Mouse (Mus musculus) granulocyte monocyte progenitor cell, adult 5-6 weeks (primary cell): ENCODE results near the gene Icosl. TPM values are rescaled to one million over a fixed set of nuclear protein-coding genes. Genes with fewer than 3 reads are reported as not detected.
"Not testable (repeated sequence)": the region's sequence is repeated elsewhere in the genome, so short reads cannot be mapped to it uniquely, and the experiment has no call there.

ENCODE experiments used
- ATAC-seq: replicated peaks from 2 replicates; pipeline ENCODE4 v1.8.0; 2016; ENCODE audit warnings: mild to moderate bottlenecking, moderate TSS enrichment, inconsistent platforms; ENCODE audit not compliant: poor library complexity, severe bottlenecking
- total RNA-seq, 2 experiments: library from RNA; stranded (forward) in 1 of 2; stranded (reverse) in 1 of 2; fragments of 200-712, 200-1000 nt in 1 of 2; fragments of >200 nt in 1 of 2; fragmentation: Nextera tagmentation in 1 of 2; gene quantifications; 2 replicates each; pipeline ENCODE4 v1.2.3; 2014 to 2017

Icosl gene
- total RNA-seq, 2 experiments from 2014 or later, result 0.57 to 7.4 TPM

DNA sequence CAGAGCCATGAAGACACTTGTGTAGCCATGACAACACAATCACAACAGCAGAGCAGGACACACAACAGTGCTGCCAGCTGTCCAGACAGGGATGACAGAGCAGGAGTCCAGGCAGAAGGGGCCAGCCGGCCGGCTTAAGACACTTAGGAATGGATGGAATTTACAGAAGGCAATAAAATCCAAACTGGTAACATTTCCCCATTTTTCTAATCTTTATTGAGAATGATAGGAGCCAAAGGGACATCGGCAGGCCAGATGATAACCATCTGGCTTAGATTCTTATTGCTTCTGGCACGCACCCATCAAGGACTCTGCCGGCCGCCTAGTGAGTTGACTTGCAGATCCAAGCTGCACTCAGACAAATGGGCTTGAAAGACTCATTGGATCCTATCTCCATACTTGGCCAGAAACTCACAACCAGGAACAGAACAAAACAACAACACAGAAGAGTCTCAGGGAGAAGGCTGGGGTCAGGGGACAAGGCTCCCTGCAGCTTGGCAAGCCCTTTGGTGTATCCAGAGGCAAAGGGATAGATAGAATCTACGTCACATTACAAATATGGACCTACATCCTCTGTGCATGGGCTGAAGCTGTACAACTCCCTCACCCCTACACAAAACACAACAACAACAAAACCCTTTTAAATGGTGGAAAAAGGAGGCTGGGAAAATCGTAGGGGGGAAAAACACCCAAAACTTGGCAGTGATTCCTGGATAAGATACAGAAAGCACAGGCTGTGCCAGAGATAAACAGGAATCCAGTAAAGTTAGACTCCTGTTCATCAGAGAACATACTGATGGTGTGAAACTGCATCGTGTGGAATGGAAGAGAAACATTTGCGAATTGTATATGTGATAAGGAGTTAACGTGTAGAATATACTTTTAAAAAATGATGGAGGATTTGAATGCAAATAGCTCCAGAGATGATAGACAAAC lies 35.7 kb downstream of the Icosl start:
- ATAC-seq, result no peak

DNA sequence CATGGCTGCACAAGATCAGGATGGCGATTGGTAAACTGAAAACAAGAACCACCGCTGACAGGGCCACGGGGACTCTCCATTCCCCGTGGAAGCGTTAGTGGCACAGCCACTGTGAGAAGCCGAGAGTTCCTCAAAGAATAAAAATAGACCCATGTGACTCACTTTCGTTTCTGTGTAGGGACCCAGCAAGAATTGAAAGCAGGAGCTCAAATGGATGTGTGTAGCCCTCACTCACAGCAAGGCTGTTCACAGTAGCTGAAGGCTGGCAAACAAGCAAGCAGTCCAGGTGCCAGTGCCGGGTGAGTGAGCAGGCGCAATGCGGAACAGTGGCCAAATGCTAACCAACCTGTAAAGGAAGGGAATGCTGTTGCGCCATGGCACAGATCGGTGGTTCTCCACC lies 36.4 kb downstream of the Icosl start:
- ATAC-seq, result peak; percentile 90

DNA sequence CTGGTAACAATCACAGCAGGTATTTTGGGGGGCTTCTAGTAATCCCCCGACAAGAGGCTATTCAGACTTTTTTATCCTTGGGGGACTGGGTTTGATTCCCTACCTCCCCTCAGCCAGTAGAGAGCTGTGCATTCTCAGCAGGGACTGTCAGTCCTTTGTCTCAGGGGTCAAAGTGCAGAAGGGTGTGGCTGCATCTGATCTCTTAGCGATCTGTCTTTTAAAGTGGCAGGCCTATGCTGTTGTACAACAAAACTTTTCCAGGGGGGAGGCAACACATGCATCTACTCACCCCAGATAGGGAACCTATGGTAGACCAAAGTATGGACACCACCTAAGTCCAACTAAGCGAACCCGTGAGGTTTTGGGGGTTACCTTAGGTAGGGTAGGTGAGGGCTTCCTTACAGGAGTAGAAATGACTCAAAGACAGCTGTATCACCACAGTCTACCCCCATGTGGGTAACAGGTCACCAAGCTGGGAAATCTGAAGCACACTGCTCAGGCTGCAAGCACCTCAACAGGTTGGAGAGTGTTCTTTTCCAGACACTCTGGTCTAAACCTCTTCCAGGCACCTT lies 45.5 kb downstream of the Icosl start:
- no peak for ATAC-seq

DNA sequence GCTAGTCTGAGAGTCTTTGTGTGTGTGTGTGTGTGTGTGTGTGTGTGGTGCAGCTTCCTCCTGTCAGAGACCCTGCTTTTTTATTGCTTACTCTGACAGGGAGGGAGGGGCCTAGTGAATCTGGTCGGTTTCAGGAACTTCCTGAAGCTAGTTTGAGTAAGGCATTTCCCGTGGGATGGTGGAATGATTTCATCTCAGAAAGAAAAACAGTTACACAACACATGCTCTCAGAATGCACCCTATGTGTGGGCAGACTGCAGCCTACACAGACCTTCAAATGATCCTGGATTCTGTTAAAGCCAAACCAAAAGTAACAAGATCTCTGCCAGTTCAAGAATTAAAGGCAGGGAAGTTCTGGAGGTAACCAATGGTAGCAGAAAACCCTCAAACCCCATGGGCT lies 46.1 kb downstream of the Icosl start:
- ATAC-seq, result no peak

DNA sequence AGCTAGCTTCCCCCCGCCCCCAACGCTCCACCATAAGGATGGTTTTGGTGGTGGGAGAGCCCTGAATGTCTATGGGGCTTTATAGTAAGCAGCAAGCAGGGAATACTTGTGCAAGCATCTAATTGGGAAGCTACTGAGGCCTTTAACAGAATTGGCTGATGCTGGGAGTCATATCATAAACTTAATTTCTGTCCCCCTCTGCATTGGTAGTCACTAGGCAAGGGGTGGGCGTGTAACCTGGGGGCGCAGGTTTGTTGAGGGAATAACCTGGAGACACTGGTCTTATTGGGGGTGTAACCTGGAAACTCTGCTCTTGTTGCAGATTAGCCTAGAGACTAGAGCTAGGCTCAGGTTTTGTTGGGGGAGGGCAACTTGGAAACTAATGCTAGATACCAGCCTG lies 50.3 kb downstream of the Icosl start:
- no peak for ATAC-seq

DNA sequence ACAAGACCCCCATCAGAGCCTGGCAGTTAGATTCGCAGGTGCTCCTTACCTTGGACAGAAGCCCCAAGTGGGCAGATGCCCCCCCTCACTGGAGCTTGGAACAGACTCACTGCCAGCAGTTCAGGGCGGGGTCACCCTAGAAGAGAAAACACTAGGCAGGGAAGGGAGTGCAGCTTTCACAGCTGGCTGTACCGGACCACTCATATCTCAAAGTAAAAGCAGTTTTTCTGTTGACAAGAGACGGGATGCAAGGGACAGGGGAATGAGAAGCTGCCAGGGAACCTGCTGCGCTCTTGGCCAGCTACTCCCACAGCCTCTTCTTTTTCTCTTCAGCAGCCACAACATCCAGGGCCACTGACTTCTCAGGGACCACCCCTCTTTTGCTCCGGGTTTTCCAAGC lies 55.0 kb downstream of the Icosl start:
- not testable (repeated sequence) for ATAC-seq

DNA sequence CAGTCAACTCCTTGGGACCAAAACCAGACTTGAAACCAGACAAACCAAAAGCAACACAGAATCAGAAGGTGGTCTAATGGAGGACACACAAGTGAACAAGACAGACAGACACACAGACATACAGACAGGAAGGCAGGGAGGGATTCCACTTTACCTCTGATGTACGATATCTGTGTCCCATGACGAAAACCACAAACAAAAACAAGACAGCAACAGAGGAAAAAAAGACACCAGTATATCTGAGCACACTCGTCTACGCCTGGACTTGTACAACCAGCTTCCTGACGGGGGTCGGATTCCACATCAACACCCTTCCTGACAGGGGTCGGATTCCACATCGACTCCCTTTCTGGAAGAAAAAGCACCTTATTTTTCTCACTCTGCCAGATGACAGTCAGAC lies 56.0 kb downstream of the Icosl start:
- not testable (repeated sequence) for ATAC-seq

DNA sequence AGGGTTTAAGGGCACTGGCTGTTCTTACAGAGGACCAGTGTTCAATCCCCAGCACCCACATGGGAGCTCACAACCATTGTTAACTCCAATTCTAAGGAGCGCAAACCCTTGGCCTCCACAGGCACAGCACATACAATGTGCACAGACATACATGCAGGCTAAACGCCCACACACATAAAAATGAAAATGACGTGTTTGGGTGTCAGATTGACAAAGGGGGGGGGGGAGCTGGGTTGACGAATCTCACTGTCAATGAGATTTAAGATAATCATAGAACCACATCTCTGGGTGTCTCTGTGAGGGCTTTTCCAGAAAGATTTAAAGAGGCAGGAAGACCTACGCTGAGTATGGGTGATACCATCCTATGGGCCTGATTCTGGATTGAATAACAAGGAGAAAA lies 57.2 kb downstream of the Icosl start:
- ATAC-seq, result no peak

DNA sequence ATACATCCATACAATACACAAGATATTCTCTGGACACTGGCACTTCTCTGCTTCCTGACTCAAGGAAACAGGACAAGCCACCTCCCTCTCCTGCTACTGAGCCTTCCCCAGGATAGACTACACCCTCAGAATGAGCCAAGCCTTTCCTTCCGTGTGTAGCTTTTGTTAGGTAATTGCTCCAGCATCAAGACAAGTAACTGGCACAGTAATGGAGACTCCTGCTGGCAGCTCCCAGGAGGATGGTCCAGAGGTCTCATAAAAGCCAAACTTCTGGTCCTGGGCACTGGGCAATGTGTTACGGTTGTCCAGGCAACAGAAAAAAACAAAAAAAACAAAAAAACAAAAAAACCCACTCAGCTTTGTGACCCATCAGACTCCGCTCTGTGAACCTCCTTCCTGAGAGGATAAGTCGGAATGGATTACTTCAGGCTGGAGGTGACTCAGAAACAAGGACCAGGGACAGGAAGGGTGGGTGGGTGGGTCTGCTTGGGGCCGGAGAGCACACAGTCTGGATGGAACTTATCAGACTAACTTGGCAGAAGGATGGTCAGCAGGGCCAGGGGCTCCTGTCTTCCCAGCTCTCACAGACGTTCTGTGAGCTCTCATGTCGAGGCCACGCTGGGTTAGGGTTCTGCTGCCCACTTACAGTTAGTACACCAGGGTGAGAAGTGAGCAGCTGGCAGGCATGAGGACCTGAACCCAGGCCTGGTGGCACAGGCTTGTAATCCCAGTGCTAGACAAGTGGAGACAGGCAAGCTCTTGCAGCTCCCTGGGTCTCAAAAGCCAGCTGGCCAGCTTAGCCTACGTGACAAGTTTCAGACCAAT lies 58.2 kb downstream of the Icosl start:
- ATAC-seq, result no peak

DNA sequence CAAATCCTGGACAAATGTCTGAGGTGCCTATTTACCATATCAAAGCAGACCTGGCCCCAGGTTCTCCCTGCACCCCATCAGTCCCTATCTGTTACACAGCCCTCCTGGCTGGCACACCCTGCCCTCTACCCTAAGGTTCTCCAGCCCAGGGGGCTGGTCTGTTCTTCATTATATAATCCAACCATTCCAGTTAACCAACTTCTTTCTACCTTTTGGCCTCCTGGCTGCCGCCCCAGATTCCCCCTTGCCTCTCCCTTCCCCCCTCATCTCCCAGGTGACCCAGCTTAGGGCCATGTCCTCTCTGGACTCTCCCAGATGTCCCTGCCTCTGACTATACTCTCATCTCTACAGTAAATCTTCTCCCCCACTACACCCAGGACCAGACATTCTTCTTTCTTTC lies 58.8 kb downstream of the Icosl start:
- no peak for ATAC-seq

DNA sequence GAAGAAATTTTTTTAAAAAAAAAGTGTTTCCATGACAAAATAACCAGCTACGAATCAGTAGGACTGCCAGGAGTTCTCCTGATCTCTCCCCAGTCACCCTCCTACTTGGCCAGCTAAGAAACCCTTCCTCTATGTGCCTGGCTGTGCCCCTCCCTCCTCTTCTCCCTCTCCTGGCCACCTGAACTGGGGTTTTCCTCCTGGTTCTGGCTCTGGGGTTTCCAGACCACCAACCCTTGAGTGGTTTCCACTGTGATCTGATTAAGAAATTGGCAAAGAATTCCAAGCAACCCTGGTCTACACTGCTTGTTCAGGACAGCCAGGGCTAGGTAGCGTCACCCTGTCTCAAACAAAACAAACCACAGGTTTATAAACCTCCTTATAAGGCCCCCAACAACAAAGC lies 59.5 kb downstream of the Icosl start:
- ATAC-seq, result no peak

DNA sequence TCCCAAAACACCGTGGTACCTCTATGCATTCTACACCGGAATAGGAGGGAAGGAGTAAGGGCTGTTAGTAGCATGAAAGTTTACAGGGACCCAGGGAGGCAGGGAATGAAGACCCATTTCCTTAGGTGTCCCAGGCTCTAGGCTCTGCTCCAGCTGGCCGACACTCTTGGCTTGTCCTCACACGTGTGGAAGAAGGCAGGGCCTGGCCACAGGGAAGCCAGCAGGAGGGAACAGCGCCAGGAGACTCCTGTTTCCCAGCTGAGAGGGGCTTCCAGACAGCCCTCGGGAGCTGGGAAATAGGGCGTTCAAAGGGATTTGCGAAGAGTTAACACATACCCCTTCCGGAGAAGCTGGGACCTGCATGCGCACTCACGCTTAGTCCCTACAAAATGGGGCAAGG lies 60.3 kb downstream of the Icosl start:
- ATAC-seq, result no peak

DNA sequence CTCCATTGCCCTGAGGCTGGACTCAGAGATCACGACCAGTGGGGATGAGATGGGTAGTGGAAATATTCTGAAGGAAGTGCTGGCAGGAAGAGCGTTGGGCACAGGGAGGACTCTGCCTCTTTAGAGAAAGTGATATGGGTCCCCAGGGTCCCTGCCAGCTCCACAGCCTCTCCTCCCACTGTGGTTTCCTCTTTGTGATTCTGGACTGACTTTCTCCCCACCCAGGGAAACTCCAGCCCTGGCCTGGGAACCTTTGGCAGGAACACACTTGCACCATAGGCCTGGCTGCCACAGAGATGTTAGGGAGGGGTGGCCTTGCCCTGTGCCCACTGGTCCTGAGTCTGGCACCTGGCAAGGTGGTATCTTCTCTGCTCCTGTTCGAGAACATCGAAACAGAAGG lies 60.9 kb downstream of the Icosl start:
- ATAC-seq, result no peak

Other genes starting within 250 kb of the Icosl start
- not detected in 2 replicates for gene Krtap10-4, start 242.2 kb upstream of the Icosl start, total RNA-seq (2014; fragmentation: Nextera tagmentation)
- not detected in 2 replicates for gene Krtap10-4, start 242.2 kb upstream of the Icosl start, total RNA-seq (2017)
- gene Krtap10-10, start 233.4 kb upstream of the Icosl start, total RNA-seq (2014; fragmentation: Nextera tagmentation), result 0.75 TPM in 1 of 2 replicates, not detected in the other
- not detected in 2 replicates for gene Krtap10-10, start 233.4 kb upstream of the Icosl start, total RNA-seq (2017)
- not detected in 2 replicates for gene Gm36176, start 222.5 kb upstream of the Icosl start, total RNA-seq (2014; fragmentation: Nextera tagmentation)
- not detected in 2 replicates for gene Gm36176, start 222.5 kb upstream of the Icosl start, total RNA-seq (2017)
- gene Gm10318, start 216.4 kb upstream of the Icosl start, total RNA-seq (2014; fragmentation: Nextera tagmentation), result not detected in 2 replicates
- gene Gm10318, start 216.4 kb upstream of the Icosl start, total RNA-seq (2017), result not detected in 2 replicates
- not detected in 2 replicates for gene Gm3285, start 207.3 kb upstream of the Icosl start, total RNA-seq (2014; fragmentation: Nextera tagmentation)
- gene Gm3285, start 207.3 kb upstream of the Icosl start, total RNA-seq (2017), result not detected in 2 replicates
- not detected in 2 replicates for gene Lrrc3, start 166.8 kb upstream of the Icosl start, total RNA-seq (2014; fragmentation: Nextera tagmentation)
- not detected in 2 replicates for gene Lrrc3, start 166.8 kb upstream of the Icosl start, total RNA-seq (2017)
- gene Trpm2, start 98.7 kb upstream of the Icosl start, total RNA-seq (2014; fragmentation: Nextera tagmentation), result 1.9 and 9.1 TPM in 2 replicates
- gene Trpm2, start 98.7 kb upstream of the Icosl start, total RNA-seq (2017), result 1.9 and 3.6 TPM in 2 replicates
- 8.8 and 9.1 TPM in 2 replicates for gene 1810043G02Rik, start 90.8 kb upstream of the Icosl start, total RNA-seq (2014; fragmentation: Nextera tagmentation)
- gene 1810043G02Rik, start 90.8 kb upstream of the Icosl start, total RNA-seq (2017), result 7.4 and 9.9 TPM in 2 replicates
- gene Pfkl, start 59.2 kb upstream of the Icosl start, total RNA-seq (2014; fragmentation: Nextera tagmentation), result 30.6 and 39.4 TPM in 2 replicates
- 39.6 and 43.5 TPM in 2 replicates for gene Pfkl, start 59.2 kb upstream of the Icosl start, total RNA-seq (2017)
- 0.45 TPM in 1 of 2 replicates, not detected in the other for gene Dnmt3l, start 27.4 kb upstream of the Icosl start, total RNA-seq (2014; fragmentation: Nextera tagmentation)
- 0.67 and 1.6 TPM in 2 replicates for gene Dnmt3l, start 27.4 kb upstream of the Icosl start, total RNA-seq (2017)
- 1.0 TPM in 1 of 2 replicates, not detected in the other for gene Aire, start 25.7 kb upstream of the Icosl start, total RNA-seq (2014; fragmentation: Nextera tagmentation)
- gene Aire, start 25.7 kb upstream of the Icosl start, total RNA-seq (2017), result not detected in 2 replicates
- 44.6 and 52.8 TPM in 2 replicates for gene D10Jhu81e, start 100.5 kb downstream of the Icosl start, total RNA-seq (2014; fragmentation: Nextera tagmentation)
- gene D10Jhu81e, start 100.5 kb downstream of the Icosl start, total RNA-seq (2017), result 76.3 and 84.9 TPM in 2 replicates
- gene Pwp2, start 115.8 kb downstream of the Icosl start, total RNA-seq (2014; fragmentation: Nextera tagmentation), result 17.2 and 17.9 TPM in 2 replicates
- gene Pwp2, start 115.8 kb downstream of the Icosl start, total RNA-seq (2017), result 22.9 and 27.0 TPM in 2 replicates
- 30.9 and 46.2 TPM in 2 replicates for gene Trappc10, start 175.3 kb downstream of the Icosl start, total RNA-seq (2014; fragmentation: Nextera tagmentation)
- gene Trappc10, start 175.3 kb downstream of the Icosl start, total RNA-seq (2017), result 31.4 and 34.1 TPM in 2 replicates